Mouse (Mus musculus) forebrain, embryonic 10.5 days (tissue): ENCODE results near the gene Get4. TPM values are rescaled to one million over a fixed set of nuclear protein-coding genes. Genes with fewer than 3 reads are reported as not detected.

Source experiments
- DNase-seq: peaks from one replicate; pipeline ENCODE4 v3.0.0-alpha.2; 2017; ENCODE audit warnings: low spot score; ENCODE audit errors: extremely low spot score
- H3K27ac ChIP-seq: fragments of 300-500 bp; sonication (generic); 2 replicates; pipeline ENCODE4 v1.5.1; 2016; ENCODE audit warnings: mild to moderate bottlenecking
- H3K27me3 ChIP-seq: fragments of 300-500 bp; sonication (generic); 2 replicates; pipeline ENCODE4 v1.6.1; 2016; ENCODE audit warnings: mild to moderate bottlenecking; ENCODE audit not compliant: poor library complexity, severe bottlenecking
- H3K36me3 ChIP-seq: fragments of 300-500 bp; sonication (generic); replicated peaks from 2 replicates; pipeline ENCODE4 v1.6.1; 2016; ENCODE audit warnings: mild to moderate bottlenecking, moderate library complexity
- H3K4me1 ChIP-seq: fragments of 300-500 bp; sonication (generic); 2 replicates; pipeline ENCODE4 v1.6.1; 2016
- H3K4me3 ChIP-seq: fragments of 300-500 bp; sonication (generic); 2 replicates; pipeline ENCODE4 v1.5.1; 2016; ENCODE audit warnings: mild to moderate bottlenecking, moderate library complexity
- H3K9me3 ChIP-seq: fragments of 300-500 bp; sonication (generic); 2 replicates; pipeline ENCODE4 v1.6.1; 2016; ENCODE audit warnings: mild to moderate bottlenecking, moderate library complexity
- WGBS: fragments of 180-500 bp; shearing (Covaris S2); methylation state at CpG from one replicate; pipeline ENCODE4 v1.1.7; 2016; 5-methylcytosine and 5-hydroxymethylcytosine counted together
- polyA plus RNA-seq: library from polyadenylated mRNA; unstranded; fragments of >200 nt; fragmentation: Nextera tagmentation; extraction: Ambion mirVana; gene quantifications from 2 replicates; pipeline ENCODE4 v1.2.1, GENCODE M21; 2016

Get4 gene
- polyA plus RNA-seq, 1 experiment from 2014 or later: 187 TPM

DNA sequence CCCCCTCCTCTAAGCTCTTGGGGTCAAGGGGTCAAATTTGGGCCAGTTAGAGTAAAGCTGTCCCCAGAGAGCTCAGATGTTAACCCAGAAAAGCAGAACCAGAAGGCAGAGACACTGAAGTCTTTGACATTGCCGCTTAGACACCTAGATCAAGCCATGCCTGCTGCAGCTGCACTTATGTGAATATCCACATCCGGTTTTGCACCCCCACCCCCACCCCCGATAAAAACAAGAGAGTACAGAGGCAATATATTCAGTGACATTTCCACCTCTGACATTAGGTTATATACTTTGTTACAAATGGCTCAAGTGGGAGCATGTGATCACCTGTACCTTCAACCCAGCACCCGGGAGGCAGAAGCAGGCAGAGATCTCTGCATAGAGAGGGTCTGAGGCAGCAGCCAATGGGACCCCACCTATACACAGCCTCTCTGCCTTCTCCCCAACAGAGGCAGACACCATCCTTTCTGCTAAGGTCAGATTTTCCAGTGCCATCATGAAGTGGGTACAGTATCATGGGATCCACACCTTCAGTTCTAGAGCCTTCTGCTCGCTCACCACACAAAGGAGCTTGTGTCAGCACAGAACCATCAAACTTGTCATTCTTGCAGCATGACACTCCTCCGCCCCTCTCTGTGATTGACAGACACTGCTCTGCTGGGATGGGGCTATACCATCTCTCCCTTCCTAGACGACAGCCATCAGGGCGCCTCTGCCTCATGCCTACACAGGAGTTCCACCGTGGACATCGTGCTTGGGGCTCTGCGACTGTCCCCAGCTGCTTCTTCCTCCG is 38.5 kb downstream of the Get4 start:
- WGBS: 85% methylated on average over 12 of the region's 12 CpGs
- Histone ChIP-seq H3K27ac (no peak overlapping the region), H3K9me3 (no peaks in the 10 kb centered on the region), H3K36me3 (no peaks in the 10 kb centered on the region), H3K27me3 (no peaks in the 10 kb centered on the region), H3K4me3 (no peak overlapping the region), H3K4me1 (peaks cover 14% of the 10 kb centered on the region)
- no peak for DNase-seq

DNA sequence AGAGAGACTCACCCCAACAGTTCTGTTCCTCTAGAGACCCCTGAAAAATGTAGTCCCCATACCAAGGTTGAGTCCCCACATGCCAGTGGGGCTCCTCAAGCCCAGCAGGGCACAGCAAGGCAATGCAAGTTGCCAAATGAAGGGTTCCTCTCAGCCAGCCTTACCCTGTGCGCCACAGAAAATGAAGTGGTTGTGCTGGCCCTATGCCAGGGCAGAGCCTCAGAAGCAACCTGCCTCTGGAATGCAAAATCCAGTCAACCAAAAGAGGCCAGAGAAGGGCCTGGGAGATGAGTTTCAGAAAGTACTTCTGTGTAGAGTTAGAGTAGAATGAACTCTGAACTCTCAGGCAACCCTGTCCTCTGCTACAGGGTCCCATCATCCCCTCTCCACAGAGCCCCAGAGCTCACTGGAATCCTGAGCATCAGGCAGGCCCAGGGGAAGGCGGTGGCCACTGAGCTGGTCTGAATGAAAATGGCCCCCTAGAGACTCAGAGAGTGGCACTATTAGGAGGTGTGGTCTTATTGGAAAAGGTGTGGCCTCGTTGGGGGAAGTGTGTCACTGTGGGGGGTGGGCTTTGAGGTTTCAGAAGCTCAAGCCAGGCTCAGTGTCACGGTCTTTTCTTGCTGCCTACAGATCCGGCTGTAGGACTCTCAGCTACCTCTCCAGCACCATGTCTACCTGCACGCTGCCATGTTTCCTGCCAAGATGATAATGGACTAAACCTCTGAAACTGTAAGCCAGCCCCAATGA is 39.9 kb downstream of the Get4 start:
- no peaks in the 10 kb centered on the region for H3K27me3 ChIP-seq
- H3K9me3 ChIP-seq: no peaks in the 10 kb centered on the region
- no peaks in the 10 kb centered on the region for H3K36me3 ChIP-seq
- no peak for DNase-seq
- 77% methylated on average over 6 of the region's 6 CpGs for WGBS
- 0 out of 2 replicates have a peak, but pooled peaks cover 2% of the 10 kb centered on the region for H3K4me1 ChIP-seq
- H3K27ac ChIP-seq: no peak overlapping the region
- no peak overlapping the region for H3K4me3 ChIP-seq

DNA sequence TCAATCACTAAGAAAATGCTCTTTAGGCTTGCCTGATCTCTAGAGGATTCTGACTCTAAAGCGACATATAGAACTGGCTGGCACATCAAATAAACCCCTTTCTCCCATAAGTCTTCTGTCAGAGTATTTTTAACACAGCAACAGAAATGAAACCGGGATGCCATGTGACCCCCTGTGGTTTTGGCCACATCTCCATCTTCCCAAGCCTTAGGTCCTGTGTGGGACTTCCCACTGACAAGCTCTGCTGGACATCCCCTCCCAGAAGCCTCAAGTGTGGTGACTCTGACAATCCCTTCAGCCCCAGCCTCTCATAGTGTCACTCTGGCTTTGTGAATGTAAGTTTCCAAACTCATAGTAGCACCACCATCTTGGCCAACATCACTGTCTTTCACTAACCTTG is 42.0 kb downstream of the Get4 start:
- no peak for DNase-seq
- Histone ChIP-seq H3K36me3 (no peaks in the 10 kb centered on the region), H3K9me3 (no peaks in the 10 kb centered on the region), H3K4me1 (0 out of 2 replicates have a peak, but pooled peaks cover 3% of the 10 kb centered on the region), H3K27ac (no peak overlapping the region), H3K27me3 (no peaks in the 10 kb centered on the region), H3K4me3 (no peak overlapping the region)
- WGBS: 74% methylated on average over 2 of the region's 2 CpGs

DNA sequence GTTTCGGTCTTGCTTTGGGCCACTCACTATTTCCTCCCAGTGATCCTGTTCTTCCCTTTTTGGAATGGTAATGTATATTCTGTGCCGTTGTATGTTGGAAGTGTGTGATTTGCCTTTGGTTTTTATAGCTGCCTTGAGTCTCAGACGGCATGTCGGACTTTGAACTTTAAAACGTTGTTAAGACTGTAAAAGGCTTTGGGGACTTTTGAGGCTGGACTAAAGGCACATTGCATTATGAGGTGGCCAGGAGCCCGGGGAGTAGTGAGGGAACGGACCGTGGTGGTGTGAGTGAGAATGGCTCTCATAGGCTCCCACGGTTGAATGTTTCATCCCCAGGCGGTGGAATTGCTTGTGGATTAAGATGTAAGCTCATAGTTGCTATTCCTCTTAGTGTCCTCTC is 45.0 kb downstream of the Get4 start:
- no peak for DNase-seq
- Histone ChIP-seq H3K27me3 (no peaks in the 10 kb centered on the region), H3K36me3 (no peaks in the 10 kb centered on the region), H3K27ac (no peak overlapping the region), H3K9me3 (no peaks in the 10 kb centered on the region), H3K4me3 (no peak overlapping the region), H3K4me1 (peaks cover 6% of the 10 kb centered on the region; the same call in 1 of the 2 replicates)
- WGBS: 93% methylated on average over 10 of the region's 10 CpGs

DNA sequence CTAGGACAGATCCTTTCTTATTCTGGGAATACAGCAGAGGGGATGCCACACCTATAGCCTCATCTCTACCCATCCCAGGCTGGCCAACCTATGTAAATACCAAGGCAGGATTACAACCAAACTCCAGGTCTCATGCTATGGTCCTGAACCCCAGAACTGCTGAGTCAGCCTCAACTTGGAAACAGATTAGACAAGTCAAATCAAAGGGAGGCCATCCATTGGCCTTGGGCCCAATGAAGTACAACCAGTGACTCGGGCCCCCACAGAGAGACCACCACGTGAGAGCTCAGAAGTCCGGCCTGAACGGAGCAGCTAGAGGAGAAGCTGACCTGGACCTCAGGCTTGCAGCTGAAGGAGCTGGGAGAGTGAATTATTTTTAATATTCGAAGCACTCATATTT is 45.6 kb downstream of the Get4 start:
- Histone ChIP-seq H3K27me3 (no peaks in the 10 kb centered on the region), H3K9me3 (no peaks in the 10 kb centered on the region), H3K27ac (no peak overlapping the region), H3K4me1 (peaks cover 6% of the 10 kb centered on the region; the same call in 1 of the 2 replicates), H3K4me3 (no peak overlapping the region), H3K36me3 (no peaks in the 10 kb centered on the region)
- no peak for DNase-seq
- 90% methylated on average over 5 of the region's 5 CpGs for whole genome bisulfite sequencing

DNA sequence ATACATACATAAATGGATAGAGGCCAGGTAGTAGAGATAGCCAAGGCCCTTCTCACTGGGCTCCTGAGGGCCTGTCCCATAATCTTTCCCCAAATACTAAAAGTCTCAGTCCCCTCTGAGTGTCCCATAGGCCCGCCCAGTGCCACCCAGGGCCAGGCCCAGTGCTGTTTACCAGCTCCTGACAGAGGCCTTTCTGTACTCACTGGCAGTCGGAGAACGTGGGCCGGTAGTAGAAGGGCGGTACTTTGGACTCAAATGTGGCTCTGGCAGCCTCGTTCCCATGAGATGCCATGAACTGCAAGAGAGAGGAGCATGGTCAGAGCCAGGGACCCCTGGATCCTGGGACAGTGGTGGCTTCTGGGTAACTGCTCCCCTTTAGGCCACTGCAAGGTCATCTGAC is 50.0 kb downstream of the Get4 start:
- DNase-seq: no peak
- no peaks in the 10 kb centered on the region for H3K9me3 ChIP-seq
- no peaks in the 10 kb centered on the region for H3K27me3 ChIP-seq
- H3K4me3 ChIP-seq: no peak overlapping the region
- no peaks in the 10 kb centered on the region for H3K36me3 ChIP-seq
- no peak overlapping the region for H3K27ac ChIP-seq
- WGBS: 89% methylated on average over 6 of the region's 6 CpGs
- H3K4me1 ChIP-seq: peaks cover 6% of the 10 kb centered on the region; the same call in 1 of the 2 replicates

DNA sequence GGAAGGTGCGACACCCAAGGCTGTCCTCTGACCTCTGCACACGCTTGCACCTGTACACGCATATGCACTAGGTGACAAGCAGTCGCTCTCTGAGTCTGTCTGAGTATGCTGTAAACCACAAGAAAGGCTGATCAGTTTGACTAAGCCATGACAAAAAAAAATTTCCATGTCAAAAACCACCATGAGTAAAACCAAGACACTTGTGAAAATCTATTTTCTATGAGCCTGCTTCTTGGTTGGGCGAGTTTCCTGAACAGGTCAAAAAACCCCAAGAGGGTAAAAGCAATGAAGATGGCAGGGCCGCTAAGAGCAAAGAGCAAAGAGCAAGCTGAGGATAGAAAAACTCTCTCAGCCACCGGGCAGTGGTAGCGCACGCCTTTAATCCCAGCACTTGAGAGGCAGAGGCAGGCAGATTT is 51.5 kb downstream of the Get4 start:
- WGBS: 91% methylated on average over 9 of the region's 9 CpGs
- DNase-seq: no peak

DNA sequence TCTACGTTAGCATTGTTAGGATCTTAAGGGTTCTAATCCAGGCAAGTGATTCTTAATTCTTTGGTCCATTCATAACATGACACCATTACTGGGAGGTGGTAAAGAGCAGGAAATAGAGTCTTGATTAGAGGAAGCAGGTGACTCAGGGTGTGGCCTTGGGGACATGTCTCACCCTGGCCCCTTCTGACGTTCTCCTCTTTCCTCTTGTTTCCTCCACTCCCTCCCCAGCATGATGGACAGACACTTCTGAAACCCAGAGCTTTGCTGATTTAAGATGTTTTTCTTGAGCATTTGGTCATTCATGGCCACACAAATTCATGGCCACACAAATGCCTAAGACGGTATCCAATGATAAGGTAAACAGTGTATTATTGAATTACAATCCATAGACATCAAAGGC is 57.8 kb downstream of the Get4 start:
- no peak overlapping the region for H3K4me3 ChIP-seq
- WGBS: 83% methylated on average over 3 of the region's 3 CpGs
- H3K36me3 ChIP-seq: no peaks in the 10 kb centered on the region
- H3K27ac ChIP-seq: no peak overlapping the region
- DNase-seq: no peak
- H3K4me1 ChIP-seq: no peaks in the 10 kb centered on the region
- no peaks in the 10 kb centered on the region for H3K27me3 ChIP-seq
- no peaks in the 10 kb centered on the region for H3K9me3 ChIP-seq

More for the DNA sequence above, 51.5 kb downstream of the Get4 start:
- H3K4me1 ChIP-seq: peaks cover 3% of the 10 kb centered on the region; the same call in 1 of the 2 replicates
- no peaks in the 10 kb centered on the region for H3K9me3 ChIP-seq
- H3K36me3 ChIP-seq: no peaks in the 10 kb centered on the region
- H3K4me3 ChIP-seq: no peak overlapping the region
- H3K27me3 ChIP-seq: no peaks in the 10 kb centered on the region
- no peak overlapping the region for H3K27ac ChIP-seq

DNA sequence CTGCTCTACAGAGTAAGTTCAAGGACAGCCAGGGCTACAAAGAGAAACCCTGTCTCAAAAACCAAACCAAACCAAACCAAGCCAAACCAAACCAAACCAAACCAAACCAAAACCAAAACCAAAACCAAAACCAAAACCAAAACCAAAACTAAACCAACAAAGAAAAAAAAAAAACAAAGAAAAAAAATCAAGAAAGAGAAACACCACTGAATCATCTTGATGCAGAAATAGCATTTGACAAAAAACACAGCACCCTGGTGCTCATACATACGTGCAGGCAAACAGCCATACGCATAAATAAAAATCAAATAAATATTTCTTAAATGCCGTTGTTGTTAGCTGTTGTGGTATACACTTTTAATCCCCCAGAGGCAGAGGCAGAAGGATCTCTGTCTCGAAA is 58.4 kb downstream of the Get4 start:
- Histone ChIP-seq H3K36me3 (no peaks in the 10 kb centered on the region), H3K27me3 (no peaks in the 10 kb centered on the region), H3K4me3 (no peak overlapping the region), H3K27ac (no peak overlapping the region), H3K9me3 (no peaks in the 10 kb centered on the region), H3K4me1 (no peaks in the 10 kb centered on the region)
- no peak for DNase-seq
- WGBS: 89% methylated on average over 4 of the region's 4 CpGs

DNA sequence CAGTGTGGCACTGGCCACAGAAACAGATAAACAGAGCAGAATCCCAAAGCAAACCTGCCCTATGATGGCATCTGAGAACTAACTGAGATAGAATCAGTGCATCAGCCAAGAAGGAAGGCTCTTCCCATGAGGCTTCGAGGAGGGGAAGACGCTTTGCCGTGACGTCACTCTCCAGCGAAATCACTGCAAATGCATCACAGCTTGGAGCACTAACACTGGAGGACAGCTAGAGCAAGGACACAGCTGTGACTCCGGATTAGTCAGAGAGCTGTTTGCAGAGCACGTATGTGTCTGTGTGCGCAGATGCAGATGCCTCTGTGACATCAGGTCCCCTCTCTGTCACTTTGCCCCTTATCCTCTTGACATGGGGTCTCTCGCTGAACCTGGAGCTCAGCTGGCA is 59.7 kb downstream of the Get4 start:
- no peaks in the 10 kb centered on the region for H3K9me3 ChIP-seq
- H3K4me1 ChIP-seq: no peaks in the 10 kb centered on the region
- H3K4me3 ChIP-seq: no peak overlapping the region
- 91% methylated on average over 9 of the region's 9 CpGs for WGBS
- no peaks in the 10 kb centered on the region for H3K27me3 ChIP-seq
- H3K36me3 ChIP-seq: no peaks in the 10 kb centered on the region
- no peak overlapping the region for H3K27ac ChIP-seq
- DNase-seq: no peak

DNA sequence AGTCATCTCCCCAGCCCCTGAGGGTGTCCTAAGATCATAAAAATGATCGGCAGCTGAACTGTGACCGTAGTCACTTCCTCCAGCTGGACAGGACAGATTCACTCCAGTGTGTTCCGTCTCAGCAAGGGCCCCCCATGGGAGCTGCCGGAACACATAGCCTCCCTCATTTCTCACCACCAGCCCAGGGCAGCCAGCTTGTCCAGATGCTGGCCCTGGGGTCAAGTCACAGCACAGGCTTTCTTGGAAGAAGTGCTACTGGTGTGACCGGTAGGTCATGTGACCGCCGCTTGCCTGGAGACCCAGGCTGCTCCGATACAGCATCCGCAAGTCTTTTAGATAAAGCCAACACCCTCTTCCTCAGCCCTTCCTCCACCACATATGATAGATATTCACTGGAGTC is 61.4 kb downstream of the Get4 start:
- no peaks in the 10 kb centered on the region for H3K9me3 ChIP-seq
- no peaks in the 10 kb centered on the region for H3K27me3 ChIP-seq
- no peak overlapping the region for H3K27ac ChIP-seq
- WGBS: 89% methylated on average over 9 of the region's 9 CpGs
- no peaks in the 10 kb centered on the region for H3K36me3 ChIP-seq
- no peak overlapping the region for H3K4me3 ChIP-seq
- DNase-seq: no peak
- no peaks in the 10 kb centered on the region for H3K4me1 ChIP-seq

DNA sequence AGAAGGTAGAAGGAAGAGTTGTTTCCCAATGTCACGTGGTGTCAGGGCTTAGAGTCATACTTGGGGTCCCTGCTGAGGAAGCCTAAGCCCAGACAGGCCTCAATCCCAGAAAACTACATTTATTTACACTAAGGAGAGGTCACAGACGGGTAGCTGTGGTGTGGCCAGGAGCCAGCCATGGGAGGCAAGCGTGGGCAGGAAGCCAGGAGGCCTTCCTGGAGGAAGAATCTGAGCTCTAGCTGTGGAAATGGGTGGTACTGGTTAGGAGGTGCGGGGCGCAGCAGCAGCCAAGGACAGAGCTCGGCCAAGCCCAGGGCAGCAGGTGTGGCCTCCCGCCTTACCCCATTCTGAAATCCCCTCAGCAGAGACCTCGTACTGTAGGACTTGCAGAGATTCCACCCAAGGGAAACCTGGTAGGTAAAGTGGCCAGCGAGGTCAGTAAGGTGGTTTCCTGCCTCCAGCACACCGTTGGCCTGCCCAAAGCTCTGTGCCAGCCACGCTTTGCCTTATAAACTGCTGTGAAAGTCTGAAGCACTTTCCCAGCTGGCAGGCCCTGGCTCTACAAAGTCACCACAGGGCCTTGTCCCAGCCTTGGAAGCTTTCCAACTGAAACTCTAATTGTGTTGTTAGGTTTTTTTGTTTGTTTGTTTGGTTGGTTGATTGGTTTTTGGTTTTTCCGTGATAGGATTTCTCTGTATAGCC is 63.0 kb downstream of the Get4 start:
- Histone ChIP-seq H3K27ac (no peak overlapping the region), H3K36me3 (no peaks in the 10 kb centered on the region), H3K4me1 (no peaks in the 10 kb centered on the region), H3K27me3 (no peaks in the 10 kb centered on the region), H3K4me3 (no peak overlapping the region), H3K9me3 (no peaks in the 10 kb centered on the region)
- DNase-seq: no peak
- WGBS: 85% methylated on average over 12 of the region's 12 CpGs
